Mouse (Mus musculus) myocyte (in vitro differentiated cells): ENCODE measurements around the gene Usp54.

Experiments used
- CEBPB ChIP-seq: IDR thresholded peaks from 2 replicates; pipeline ENCODE4 v1.6.1; 2011; ENCODE audit warnings: mild to moderate bottlenecking, moderate library complexity; ENCODE audit not compliant: poor library complexity, insufficient read depth, severe bottlenecking
- E2F4 ChIP-seq: IDR thresholded peaks from one replicate; pipeline ENCODE4 v1.6.1; 2011; ENCODE audit warnings: mild to moderate bottlenecking, control low read depth, moderate library complexity; ENCODE audit not compliant: insufficient read depth
- MAX ChIP-seq: IDR thresholded peaks from one replicate; pipeline ENCODE4 v1.6.1; 2011; ENCODE audit warnings: low read depth, mild to moderate bottlenecking, control low read depth
- MYOD1 ChIP-seq, 3 experiments: IDR thresholded peaks; one replicate each; pipeline ENCODE4 v1.6.1; 2011; ENCODE audit warnings: control low read depth in 2 of 3, low read depth in 2 of 3, mild to moderate bottlenecking in 2 of 3, moderate library complexity in 1 of 3; ENCODE audit not compliant: insufficient read length in 2 of 3, control insufficient read depth in 1 of 3
- MYOG ChIP-seq, 3 experiments: IDR thresholded peaks; one replicate each; pipeline ENCODE4 v1.6.1; 2011; ENCODE audit warnings: control low read depth in 2 of 3, low read depth in 2 of 3, mild to moderate bottlenecking in 2 of 3; ENCODE audit not compliant: insufficient read length in 2 of 3, control insufficient read depth in 1 of 3, insufficient read depth in 1 of 3
- POLR2A ChIP-seq: IDR thresholded peaks from one replicate; pipeline ENCODE4 v1.6.1; 2011; ENCODE audit warnings: low read depth, mild to moderate bottlenecking, control low read depth, moderate library complexity; ENCODE audit not compliant: insufficient read length
- POLR2AphosphoS2 ChIP-seq: IDR thresholded peaks from one replicate; pipeline ENCODE4 v1.6.1; 2011; ENCODE audit warnings: low read depth, control low read depth; ENCODE audit not compliant: insufficient read length
- REST ChIP-seq: IDR thresholded peaks from one replicate; pipeline ENCODE4 v1.6.1; 2011; ENCODE audit warnings: mild to moderate bottlenecking, control low read depth, moderate library complexity; ENCODE audit not compliant: insufficient read depth, insufficient read length
- TCF12 ChIP-seq: IDR thresholded peaks from one replicate; pipeline ENCODE4 v1.6.1; 2011; ENCODE audit warnings: mild to moderate bottlenecking, control low read depth; ENCODE audit not compliant: poor library complexity, insufficient read depth, severe bottlenecking
- USF1 ChIP-seq: IDR thresholded peaks from one replicate; pipeline ENCODE4 v1.6.1; 2011; ENCODE audit warnings: low read depth, mild to moderate bottlenecking, control low read depth, moderate library complexity

GRCm38 (mm10) chr14:20587458-20587857 lies 53.4 kb downstream of the Usp54 start:
- TF ChIP-seq E2F4 (no peak), TCF12 (no peak), POLR2AphosphoS2 (no peak), MYOG (IDR thresholded peaks at IDR 0.05; ENCODE audit: control insufficient read depth in 1 of 3, insufficient read depth in 1 of 3, insufficient read length in 2 of 3, low read depth in 2 of 3) (no peak), MAX (no peak), POLR2A (no peak), CEBPB (no peak), MYOD1 (IDR thresholded peaks at IDR 0.05; ENCODE audit: control insufficient read depth in 1 of 3, insufficient read length in 2 of 3, low read depth in 2 of 3) (no peak), USF1 (no peak), REST (no peak)
